Mouse (Mus musculus) hematopoietic stem cell, adult 5-6 weeks (primary cell): ENCODE measurements around the gene Bdh2. TPM values are rescaled to one million over a fixed set of nuclear protein-coding genes. Genes with fewer than 3 reads are reported as not detected.

Experiments used
- ATAC-seq, 2 experiments: fragments of 125-278 bp in 1 of 2; replicated peaks in 1 of 2; 2 replicates each; pipeline ENCODE4 v1.8.0; 2016 to 2017; ENCODE audit warnings: inconsistent platforms in 2 of 2, mild to moderate bottlenecking in 2 of 2, moderate number of reproducible peaks in 2 of 2, low read depth in 1 of 2, moderate TSS enrichment in 1 of 2; ENCODE audit not compliant: low FRiP score in 2 of 2, poor library complexity in 2 of 2, severe bottlenecking in 2 of 2, insufficient read depth in 1 of 2, low TSS enrichment in 1 of 2
- total RNA-seq: library from RNA; stranded (forward); fragments of 172-1452, 232-1000 nt; gene quantifications from 2 replicates; pipeline ENCODE4 v1.2.3, GENCODE M21; 2017

Gene Bdh2
- total RNA-seq, 1 experiment from 2014 or later = 8.4 TPM

- ATAC-seq = no peak
Observed at GRCm38 (mm10) chr3:135327601-135328000, 46.6 kb downstream of the Bdh2 start.

- peak; percentile 65 to 72; a peak in 3 of 4 replicates for ATAC-seq
Observed at GRCm38 (mm10) chr3:135328560-135328959, 47.5 kb downstream of the Bdh2 start.

GRCm38 (mm10) chr3:135332691-135333090 lies 51.7 kb downstream of the Bdh2 start:
- ATAC-seq = no peak

- ATAC-seq = no peak
Observed at GRCm38 (mm10) chr3:135333763-135334162, 52.7 kb downstream of the Bdh2 start.

GRCm38 (mm10) chr3:135347739-135348264 lies 66.8 kb downstream of the Bdh2 start, which contains the start of gene Slc9b1:
Gene Slc9b1 (plus strand): TSS chr3:135348029.
- ATAC-seq = no peak

- no peak for ATAC-seq
Observed at GRCm38 (mm10) chr3:135349022-135349421, 68.0 kb downstream of the Bdh2 start.

GRCm38 (mm10) chr3:135351857-135352256 lies 70.8 kb downstream of the Bdh2 start:
- ATAC-seq = no peak

Other genes with a start within 250 kb of the Bdh2 start
- gene Cenpe, start 68.7 kb upstream of the Bdh2 start, total RNA-seq = 46.9 and 57.7 TPM in 2 replicates
- gene Slc9b2, start 26.5 kb downstream of the Bdh2 start, total RNA-seq = 0.60 and 2.1 TPM in 2 replicates
- 0.56 and 2.0 TPM in 2 replicates for gene Slc9b1, start 66.8 kb downstream of the Bdh2 start, total RNA-seq
- 68.9 and 74.7 TPM in 2 replicates for gene Cisd2, start 142.7 kb downstream of the Bdh2 start, total RNA-seq
- 650 and 1,047 TPM in 2 replicates for gene Ube2d3, start 156.9 kb downstream of the Bdh2 start, total RNA-seq
- 27.6 and 31.6 TPM in 2 replicates for gene Manba, start 204.4 kb downstream of the Bdh2 start, total RNA-seq